Mouse (Mus musculus): ENCODE data around the gene Vegfd. TPM values are rescaled to one million over a fixed set of nuclear protein-coding genes. Genes with fewer than 3 reads are reported as not detected.

Vegfd gene
- polyA plus RNA-seq (2014; fragmentation: Illumina TruSeq; extraction: RNeasy Lipid Tissue Mini Kit (QIAGEN cat#74804); ENCODE audit: low read depth, low replicate concordance): 9.9 TPM

GRCm38 (mm10) chrX:164373081-164373480, at the start of gene Vegfd:
TSS of gene Vegfd (plus strand) at chrX:164373378.

GRCm38 (mm10) chrX:164419471-164419939, 46.3 kb downstream of the Vegfd start, which contains the start of gene Piga:
TSS of gene Piga (plus strand) at chrX:164419787.

GRCm38 (mm10) chrX:164436709-164437108, 63.5 kb downstream of the Vegfd start, which contains the start of gene Asb11:
TSS of gene Asb11 (plus strand) at chrX:164436994.

Other genes starting within 250 kb of the Vegfd start
- gene Ace2, start 234.0 kb upstream of the Vegfd start, polyA plus RNA-seq (2014; fragmentation: Illumina TruSeq; extraction: RNeasy Lipid Tissue Mini Kit (QIAGEN cat#74804); ENCODE audit: low read depth, low replicate concordance): 77.6 TPM
- gene Bmx, start 115.2 kb upstream of the Vegfd start, polyA plus RNA-seq (2014; fragmentation: Illumina TruSeq; extraction: RNeasy Lipid Tissue Mini Kit (QIAGEN cat#74804); ENCODE audit: low read depth, low replicate concordance): 1.7 TPM
- 3.8 TPM for gene Pir, start 104.0 kb upstream of the Vegfd start, polyA plus RNA-seq (2014; fragmentation: Illumina TruSeq; extraction: RNeasy Lipid Tissue Mini Kit (QIAGEN cat#74804); ENCODE audit: low read depth, low replicate concordance)
- 33.0 TPM for gene Piga, start 46.4 kb downstream of the Vegfd start, polyA plus RNA-seq (2014; fragmentation: Illumina TruSeq; extraction: RNeasy Lipid Tissue Mini Kit (QIAGEN cat#74804); ENCODE audit: low read depth, low replicate concordance)
- 3.0 TPM for gene Asb11, start 63.6 kb downstream of the Vegfd start, polyA plus RNA-seq (2014; fragmentation: Illumina TruSeq; extraction: RNeasy Lipid Tissue Mini Kit (QIAGEN cat#74804); ENCODE audit: low read depth, low replicate concordance)
- 10.8 TPM for gene Asb9, start 132.9 kb downstream of the Vegfd start, polyA plus RNA-seq (2014; fragmentation: Illumina TruSeq; extraction: RNeasy Lipid Tissue Mini Kit (QIAGEN cat#74804); ENCODE audit: low read depth, low replicate concordance)